ENCODE assay signal across 7 mouse cellular contexts in the genomic region with DNA sequence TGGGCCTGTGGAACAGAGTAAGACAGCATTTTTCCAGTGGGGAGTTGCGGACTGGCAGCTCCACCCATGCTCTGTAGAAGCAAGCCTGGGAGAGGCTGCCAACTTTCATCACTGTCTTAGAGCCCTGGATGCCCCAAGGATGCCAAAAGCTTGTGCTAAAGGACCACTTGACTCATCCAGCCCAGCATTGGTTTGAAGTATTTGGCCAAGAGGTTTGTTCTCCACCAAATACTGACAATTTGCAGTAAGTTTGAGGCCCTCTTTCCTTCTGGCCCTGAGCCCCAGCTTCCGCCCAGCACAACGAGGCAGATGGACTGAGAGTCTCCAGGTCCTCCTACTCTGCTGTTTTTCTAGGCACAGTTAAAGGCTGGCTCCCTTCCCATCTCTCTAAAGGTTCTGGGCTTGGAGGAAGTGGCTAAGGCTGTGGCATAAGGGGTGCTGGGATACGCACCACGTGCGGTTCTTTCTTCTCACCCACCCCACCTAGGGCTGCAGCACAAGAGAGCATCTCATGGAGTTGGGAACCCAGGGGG. TPM values are rescaled to one million over a fixed set of nuclear protein-coding genes. Genes with fewer than 3 reads are reported as not detected.
DNase-seq lines count a peak whose midpoint lies in the region; ATAC-seq and TF ChIP-seq lines count a peak whose summit lies in the region.

No protein-coding gene starts in this region.

- 81% methylated on average over 6 of the region's 6 CpGs for WGBS in forebrain, embryonic 13.5 days

- TF ChIP-seq CTCF in C2C12 (IDR thresholded peaks at IDR 0.05; ENCODE audit: control insufficient read depth, insufficient read depth, insufficient read length): no peak

- H3K79me3 ChIP-seq in C2C12 (ENCODE audit: low read depth): no peaks in the 10 kb centered on the region

- no peak overlapping the region for H3ac ChIP-seq in C2C12 (ENCODE audit: control insufficient read depth, insufficient read length, low read depth)

- intact Hi-C loops in left cerebral cortex, postnatal 14 days (cut with DNase I): loop anchor here (2.0 to 5.0 kb wide), 3 partner anchors 16 to 65 kb away; no protein-coding TSS in a partner anchor

- H3K4me1 ChIP-seq in forebrain, embryonic 13.5 days: no peaks in the 10 kb centered on the region

- H3K27ac ChIP-seq in forebrain, embryonic 13.5 days: no peak overlapping the region

- H3K4me3 ChIP-seq in C2C12 (ENCODE audit: insufficient read depth, poor library complexity, severe bottlenecking): no peak overlapping the region
- H3K4me3 ChIP-seq in forebrain, embryonic 13.5 days: no peak overlapping the region

- H3K36me3 ChIP-seq in C2C12 (ENCODE audit: control insufficient read depth, insufficient read depth): no peaks in the 10 kb centered on the region
- H3K36me3 ChIP-seq in forebrain, embryonic 13.5 days (ENCODE audit: poor library complexity, severe bottlenecking): peaks cover 24% of the 10 kb centered on the region

- H3K9ac ChIP-seq in forebrain, embryonic 13.5 days: no peak overlapping the region

- no peak for ATAC-seq in CD4-positive, CD25-positive, alpha-beta regulatory T cell, adult 4 months
- no peak for ATAC-seq in forebrain, embryonic 13.5 days

- DNase-seq in NIH3T3 (ENCODE audit: low read depth): peak; percentile 96
- peak; percentile 88 for DNase-seq in fibroblast of lung, adult 2 months (ENCODE audit: low read depth)
- peak; percentile 68 to 81 for DNase-seq in left cerebral cortex, postnatal 14 days (ENCODE audit: low spot score in 2 of 2)
- no peak for DNase-seq in lung, postnatal 25 days (ENCODE audit: low spot score)

- no peak overlapping the region for H3K4me2 ChIP-seq in forebrain, embryonic 13.5 days

- no peaks in the 10 kb centered on the region for H3K79me2 ChIP-seq in C2C12 (ENCODE audit: control insufficient read depth, insufficient read depth)

- H3K9me3 ChIP-seq in forebrain, embryonic 13.5 days (replicated peaks): no peaks in the 10 kb centered on the region

- no peaks in the 10 kb centered on the region for H3K27me3 ChIP-seq in C2C12 (ENCODE audit: control insufficient read depth, insufficient read depth, insufficient read length)
- no peaks in the 10 kb centered on the region for H3K27me3 ChIP-seq in forebrain, embryonic 13.5 days

TF ChIP-seq in C2C12, 6 proteins besides CTCF, POLR2A, EP300 and RAD21:
- TF ChIP-seq MYOD1 (IDR thresholded peaks at IDR 0.05; ENCODE audit: control insufficient read depth, insufficient read length, low read depth) (no peak), USF1 (IDR thresholded peaks at IDR 0.05; ENCODE audit: low read depth) (peak; percentile 31)

RNA-seq across cellular contexts. Expression of gene Apeh, which starts 42.6 kb away (rescaled TPM):
- polyA plus RNA-seq in C2C12 (2012; fragmentation: generic; extraction: Trizol): 49.1 TPM
- total RNA-seq in left cerebral cortex, postnatal 14 days (2021): 10 to 100 TPM; 33.3 to 35.4 TPM
- polyA plus RNA-seq in CD4-positive, CD25-positive, alpha-beta regulatory T cell, adult 4 months (2017; shearing (Covaris generic)): 10 to 100 TPM; 52.2 to 70.5 TPM
- polyA plus RNA-seq in forebrain, embryonic 13.5 days (2015; fragmentation: Nextera tagmentation; extraction: Ambion mirVana): 49.9 and 60.2 TPM in 2 replicates

RNA-seq across cellular contexts. Expression of gene Bsn, which starts 53.2 kb away (rescaled TPM):
- polyA plus RNA-seq in C2C12 (2012; fragmentation: generic; extraction: Trizol): 0.85 TPM
- total RNA-seq in left cerebral cortex, postnatal 14 days (2021): 100 to 1,000 TPM; 223 to 244 TPM
- polyA plus RNA-seq in CD4-positive, CD25-positive, alpha-beta regulatory T cell, adult 4 months (2017; shearing (Covaris generic)): under 1 TPM; 0.10 to 0.23 TPM
- polyA plus RNA-seq in forebrain, embryonic 13.5 days (2015; fragmentation: Nextera tagmentation; extraction: Ambion mirVana): 4.7 TPM in 2 replicates

RNA-seq across cellular contexts. Expression of gene Rnf123, which starts 53.9 kb away (rescaled TPM):
- 15.4 TPM for polyA plus RNA-seq in C2C12 (2012; fragmentation: generic; extraction: Trizol)
- 100 to 1,000 TPM in 1 of 2 experiments, 10 to 100 TPM in 1; 93.9 to 103 TPM for total RNA-seq in left cerebral cortex, postnatal 14 days (2021)
- polyA plus RNA-seq in CD4-positive, CD25-positive, alpha-beta regulatory T cell, adult 4 months (2017; shearing (Covaris generic)): 10 to 100 TPM; 68.1 to 87.9 TPM
- 32.6 and 39.5 TPM in 2 replicates for polyA plus RNA-seq in forebrain, embryonic 13.5 days (2015; fragmentation: Nextera tagmentation; extraction: Ambion mirVana)

RNA-seq across cellular contexts. Expression of gene Mst1, which starts 56.8 kb away (rescaled TPM):
- 0.09 TPM for polyA plus RNA-seq in C2C12 (2012; fragmentation: generic; extraction: Trizol)
- total RNA-seq in left cerebral cortex, postnatal 14 days (2021): not detected
- 1 to 10 TPM; 1.4 to 1.5 TPM for polyA plus RNA-seq in CD4-positive, CD25-positive, alpha-beta regulatory T cell, adult 4 months (2017; shearing (Covaris generic))
- not detected in 2 replicates for polyA plus RNA-seq in forebrain, embryonic 13.5 days (2015; fragmentation: Nextera tagmentation; extraction: Ambion mirVana)
